Mouse (Mus musculus): ENCODE data around the gene Olfr1371. TPM values are rescaled to one million over a fixed set of nuclear protein-coding genes. Genes with fewer than 3 reads are reported as not detected.
A peak's percentile ranks its signal among the peaks of the same experiment; 100 is the strongest.

Gene Olfr1371
- polyA plus RNA-seq, 1 experiment from 2014 or later, result not detected

DNA sequence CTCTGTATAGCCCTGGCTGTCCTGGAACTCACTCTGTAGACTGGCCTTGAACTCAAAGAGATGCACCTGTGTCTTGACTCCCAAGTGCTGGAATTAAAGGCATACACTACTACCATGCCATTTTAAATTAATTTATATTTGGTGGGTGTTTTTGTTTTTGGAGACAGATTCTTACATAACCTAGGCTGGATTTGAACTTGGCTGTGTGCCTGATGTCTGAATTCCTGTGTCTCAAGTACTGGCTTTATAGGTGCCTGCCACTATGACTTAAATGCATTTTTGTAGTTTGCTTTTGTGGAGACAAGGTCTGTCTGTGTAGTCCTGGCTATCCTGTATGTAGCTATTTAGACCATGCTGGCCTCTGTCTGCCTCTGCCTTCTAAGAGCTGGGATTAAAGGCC lies 20.7 kb upstream of the Olfr1371 start:
- ATAC-seq, result no peak
- H3K9me3 ChIP-seq (replicated peaks), result no peaks in the 10 kb centered on the region
- peaks cover 39% of the 10 kb centered on the region for H3K36me3 ChIP-seq (ENCODE audit: poor library complexity, severe bottlenecking)
- H3K9ac ChIP-seq, result no peak overlapping the region
- peak overlapping the region; percentile 83 for H3K4me2 ChIP-seq
- no peak overlapping the region for H3K4me3 ChIP-seq
- H3K27ac ChIP-seq, result no peak overlapping the region
- peaks cover 30% of the 10 kb centered on the region for H3K4me1 ChIP-seq
- no peaks in the 10 kb centered on the region for H3K27me3 ChIP-seq

DNA sequence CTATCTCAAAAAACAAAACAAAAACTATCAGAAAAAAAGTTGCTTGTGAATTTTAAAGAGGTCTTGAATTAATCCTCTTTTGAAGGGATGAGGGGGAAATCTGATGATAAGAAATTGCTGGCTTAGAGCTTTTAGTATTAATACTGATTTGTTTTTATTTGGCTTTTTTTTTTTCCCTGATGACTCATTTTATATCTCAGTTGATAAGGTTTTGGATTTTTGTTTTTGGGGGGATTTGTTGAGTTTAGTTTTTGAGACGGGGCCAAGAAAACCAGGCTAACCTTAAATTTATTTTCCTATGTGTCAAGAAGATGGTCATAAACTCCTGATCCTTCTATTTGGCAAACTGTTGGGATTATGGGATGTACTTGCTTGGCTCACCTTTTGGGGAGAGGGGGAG lies 20.1 kb upstream of the Olfr1371 start:
- Histone ChIP-seq H3K4me2 (peak overlapping the region; percentile 83), H3K27ac (no peak overlapping the region), H3K9me3 (replicated peaks) (no peaks in the 10 kb centered on the region), H3K4me3 (peak overlapping the region; percentile 99; the same call in 1 of the 2 replicates), H3K4me1 (peaks cover 30% of the 10 kb centered on the region), H3K9ac (no peak overlapping the region; the same call in 1 of the 2 replicates), H3K27me3 (no peaks in the 10 kb centered on the region), H3K36me3 (ENCODE audit: poor library complexity, severe bottlenecking) (peaks cover 34% of the 10 kb centered on the region)
- 94% methylated on average over 1 of the region's 1 CpGs for WGBS
- no peak for ATAC-seq

DNA sequence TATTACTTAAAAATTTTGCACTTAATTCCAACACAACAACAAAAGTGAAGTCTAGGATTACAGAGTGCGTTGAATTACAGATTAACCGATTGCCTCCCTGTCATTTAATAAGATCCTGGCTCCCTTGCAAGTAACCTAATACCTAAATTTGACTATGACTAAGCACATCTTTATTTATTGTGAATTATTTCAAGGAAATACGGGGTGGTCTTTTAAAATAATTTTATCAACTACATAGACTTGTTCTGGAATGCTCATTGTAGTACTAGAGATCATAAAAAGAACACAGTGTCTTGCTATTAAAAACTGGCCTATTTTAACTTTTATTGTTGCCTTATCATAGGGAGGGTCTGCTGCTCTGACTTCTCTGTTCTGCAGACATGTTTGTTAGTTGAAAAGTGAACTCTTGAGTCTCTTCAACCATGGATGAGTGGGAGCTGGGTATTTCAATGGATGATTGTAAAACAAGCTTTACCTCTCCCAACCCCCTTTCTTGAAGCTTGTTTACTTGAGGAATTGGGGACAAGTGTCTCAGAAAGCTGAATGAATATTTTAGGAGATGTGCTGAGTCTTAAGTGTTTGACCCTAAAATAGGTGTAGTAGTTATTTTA lies 19.4 kb upstream of the Olfr1371 start:
- H3K4me3 ChIP-seq, result peak overlapping the region; percentile 99
- peaks cover 30% of the 10 kb centered on the region for H3K4me1 ChIP-seq
- H3K27ac ChIP-seq, result no peak overlapping the region
- H3K4me2 ChIP-seq, result peak overlapping the region; percentile 83
- H3K27me3 ChIP-seq, result no peaks in the 10 kb centered on the region
- H3K9me3 ChIP-seq (replicated peaks), result no peaks in the 10 kb centered on the region
- 35% methylated on average over 3 of the region's 3 CpGs for WGBS
- peak overlapping the region; percentile 99 for H3K9ac ChIP-seq
- peaks cover 27% of the 10 kb centered on the region for H3K36me3 ChIP-seq (ENCODE audit: poor library complexity, severe bottlenecking)
- no peak for ATAC-seq

DNA sequence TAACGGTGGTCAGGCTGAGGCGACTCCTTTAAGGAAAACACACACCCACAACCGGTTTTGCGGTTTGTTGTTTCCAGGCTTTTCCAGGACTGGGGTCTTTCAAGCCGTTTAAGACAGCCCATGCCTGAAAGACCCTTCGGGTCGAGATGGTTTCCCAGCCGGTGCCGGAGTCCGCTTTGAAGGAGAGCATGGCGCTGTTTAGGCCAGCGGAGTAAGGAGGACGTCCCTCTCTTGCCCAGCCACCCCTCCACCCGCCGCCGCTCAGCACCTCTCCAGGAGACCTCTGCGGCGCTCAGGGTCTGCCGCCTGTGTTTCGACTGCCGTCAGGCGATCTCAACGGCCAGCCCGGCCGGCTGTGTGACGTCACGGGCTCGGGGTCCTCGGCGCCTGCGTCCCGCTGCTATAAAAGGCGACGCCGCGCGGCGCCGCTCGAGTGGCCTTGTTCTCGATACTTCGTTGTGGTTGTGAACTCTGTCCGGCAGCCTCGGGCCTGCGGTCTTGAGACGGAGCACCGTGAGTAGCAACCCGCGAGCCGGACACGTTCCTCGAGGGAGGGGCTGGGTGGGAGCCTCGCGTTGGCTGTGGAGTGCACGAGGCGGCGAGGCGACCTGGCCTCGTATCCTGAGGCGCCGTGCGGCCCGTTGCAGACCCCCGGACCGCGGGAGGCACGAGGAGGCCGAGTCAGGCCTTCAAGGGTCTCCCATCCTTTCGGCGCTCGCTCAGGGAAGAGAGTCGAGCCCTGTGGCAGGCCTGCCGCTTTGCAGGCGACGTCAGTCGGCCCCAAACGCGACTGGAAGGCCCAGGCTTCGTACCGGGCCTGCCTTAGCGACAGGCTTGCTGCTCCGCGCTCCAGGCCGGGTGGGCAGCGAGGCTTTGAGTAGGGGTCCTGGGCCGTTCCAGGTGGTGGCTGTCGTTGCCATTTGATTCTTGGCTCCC lies 18.1 kb upstream of the Olfr1371 start, which contains the start of gene Skp1a:
Gene Skp1a, plus strand, starts transcription at position 390 of the 936 bp plus-strand sequence.
- peak within 1 kb of the TSS; percentile 99 for H3K4me3 ChIP-seq
- no peaks in the 10 kb centered on the region for H3K27me3 ChIP-seq
- H3K9ac ChIP-seq, result peak within 1 kb of the TSS; percentile 99
- WGBS, result under 1% methylated on average over 87 of the region's 87 CpGs
- H3K4me1 ChIP-seq, result peaks cover 30% of the 10 kb centered on the region
- H3K9me3 ChIP-seq (replicated peaks), result no peaks in the 10 kb centered on the region
- peak; percentile 93 for ATAC-seq
- H3K4me2 ChIP-seq, result peak within 1 kb of the TSS; percentile 83
- H3K36me3 ChIP-seq (ENCODE audit: poor library complexity, severe bottlenecking), result peaks cover 14% of the 10 kb centered on the region
- peak within 1 kb of the TSS; percentile 97 for H3K27ac ChIP-seq

DNA sequence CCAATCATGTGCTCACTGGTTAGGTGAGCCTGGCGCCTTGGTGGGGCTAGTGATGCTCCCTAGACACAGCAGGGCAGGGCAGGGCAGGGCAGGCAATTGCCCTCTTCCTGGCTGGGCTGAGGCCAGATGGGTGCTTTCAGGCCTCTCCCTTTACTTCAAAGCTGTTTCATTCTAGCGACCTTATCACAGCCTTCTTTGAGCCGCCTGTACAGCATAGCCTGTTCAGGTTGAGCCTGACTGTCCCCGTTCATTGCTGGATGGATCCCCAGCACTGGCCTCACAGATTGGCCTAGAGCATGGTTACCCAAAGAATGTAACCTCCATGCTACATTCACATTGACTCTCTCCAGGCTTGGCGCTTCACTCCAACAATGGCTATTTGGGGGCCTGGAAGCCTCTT lies 16.9 kb upstream of the Olfr1371 start:
- Histone ChIP-seq H3K4me2 (peak overlapping the region; percentile 83), H3K9me3 (replicated peaks) (no peaks in the 10 kb centered on the region), H3K4me1 (peaks cover 30% of the 10 kb centered on the region), H3K27ac (no peak overlapping the region), H3K36me3 (ENCODE audit: poor library complexity, severe bottlenecking) (peaks cover 2% of the 10 kb centered on the region), H3K27me3 (no peaks in the 10 kb centered on the region), H3K4me3 (peak overlapping the region; percentile 99), H3K9ac (peak overlapping the region; percentile 99; the same call in 1 of the 2 replicates)
- ATAC-seq, result no peak
- 62% methylated on average over 5 of the region's 5 CpGs for WGBS

DNA sequence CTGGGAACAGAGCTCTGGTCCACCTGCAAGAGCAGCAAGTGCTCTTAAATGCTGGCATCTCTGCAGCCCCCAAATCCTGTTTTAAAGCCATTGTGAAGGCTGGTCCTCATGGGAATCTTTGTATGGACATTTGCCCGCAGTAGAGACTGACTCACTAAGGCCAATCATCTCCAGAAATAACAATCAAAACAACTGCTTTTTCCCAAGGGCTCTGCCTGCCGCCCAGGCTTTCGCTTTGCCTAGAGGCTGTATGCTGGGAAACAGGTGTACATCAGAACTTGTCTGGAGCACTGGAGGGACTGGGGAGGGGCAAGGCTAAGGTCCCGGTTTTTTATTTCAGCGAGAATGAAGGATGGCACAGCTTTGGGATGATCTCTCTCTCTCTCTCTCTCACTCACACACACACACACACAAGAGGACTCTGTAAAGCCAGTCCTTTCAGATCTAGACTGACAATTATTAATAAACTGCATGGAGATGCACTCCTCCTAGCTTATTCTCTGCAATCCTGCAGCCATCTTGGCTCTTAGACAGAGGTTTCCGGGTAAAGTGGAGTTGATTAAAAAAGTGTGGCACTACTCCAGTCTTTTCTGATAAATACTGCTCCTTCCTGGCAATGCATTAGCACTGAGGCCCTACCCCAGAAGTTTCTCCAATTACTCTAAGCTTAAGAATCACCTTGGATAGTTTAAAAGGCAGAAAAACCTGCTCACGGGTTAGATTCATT lies 15.1 kb upstream of the Olfr1371 start:
- H3K27me3 ChIP-seq, result peaks cover 11% of the 10 kb centered on the region; the same call in 1 of the 2 replicates
- no peaks in the 10 kb centered on the region for H3K9me3 ChIP-seq (replicated peaks)
- H3K27ac ChIP-seq, result no peak overlapping the region
- 86% methylated on average over 7 of the region's 7 CpGs for WGBS
- no peak for ATAC-seq
- H3K4me2 ChIP-seq, result no peak overlapping the region
- peaks cover 21% of the 10 kb centered on the region for H3K4me1 ChIP-seq
- H3K36me3 ChIP-seq (ENCODE audit: poor library complexity, severe bottlenecking), result no peaks in the 10 kb centered on the region
- no peak overlapping the region for H3K9ac ChIP-seq
- H3K4me3 ChIP-seq, result no peak overlapping the region

DNA sequence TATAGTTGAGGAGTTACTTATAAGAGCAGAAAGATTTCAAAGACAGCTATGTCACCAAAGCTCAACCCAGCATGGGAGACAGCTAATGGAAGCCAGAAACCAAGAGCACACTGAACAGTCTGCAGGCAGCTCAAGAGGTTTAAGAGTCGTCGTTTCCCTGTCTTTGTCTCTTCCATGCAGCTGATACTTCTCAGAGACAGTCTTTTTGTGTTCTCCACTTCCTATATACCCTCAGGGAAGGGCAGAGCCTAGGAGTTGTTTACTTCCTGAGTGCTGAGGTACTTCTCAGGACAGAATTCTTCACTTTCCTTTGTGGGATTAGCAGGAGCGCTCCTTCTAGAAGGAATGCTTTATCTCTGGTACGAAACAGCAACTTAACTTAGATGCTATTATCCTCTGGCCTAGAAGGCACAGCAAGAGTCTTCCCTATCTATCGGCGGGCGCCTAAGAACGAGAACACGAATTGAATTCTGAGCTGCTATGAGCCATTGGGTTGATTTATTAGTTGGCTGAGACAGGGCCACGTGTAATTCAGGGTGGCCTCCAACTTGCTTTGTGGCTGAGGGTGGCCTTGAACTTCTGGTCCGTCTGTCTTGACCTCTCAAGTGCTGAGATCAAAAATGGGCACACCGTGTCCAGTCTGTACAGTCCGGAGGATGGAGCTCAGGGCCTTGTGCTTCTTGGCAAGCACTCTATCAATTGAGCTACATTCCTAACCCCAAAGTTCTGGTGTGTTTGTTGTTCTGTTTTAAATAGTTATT lies 13.9 kb upstream of the Olfr1371 start:
- Histone ChIP-seq H3K27ac (no peak overlapping the region), H3K4me2 (no peak overlapping the region), H3K9ac (no peak overlapping the region), H3K36me3 (ENCODE audit: poor library complexity, severe bottlenecking) (no peaks in the 10 kb centered on the region), H3K4me3 (no peak overlapping the region), H3K9me3 (replicated peaks) (no peaks in the 10 kb centered on the region), H3K4me1 (peaks cover 8% of the 10 kb centered on the region), H3K27me3 (peaks cover 13% of the 10 kb centered on the region; the same call in 1 of the 2 replicates)
- no peak for ATAC-seq
- WGBS, result 84% methylated on average over 13 of the region's 13 CpGs

DNA sequence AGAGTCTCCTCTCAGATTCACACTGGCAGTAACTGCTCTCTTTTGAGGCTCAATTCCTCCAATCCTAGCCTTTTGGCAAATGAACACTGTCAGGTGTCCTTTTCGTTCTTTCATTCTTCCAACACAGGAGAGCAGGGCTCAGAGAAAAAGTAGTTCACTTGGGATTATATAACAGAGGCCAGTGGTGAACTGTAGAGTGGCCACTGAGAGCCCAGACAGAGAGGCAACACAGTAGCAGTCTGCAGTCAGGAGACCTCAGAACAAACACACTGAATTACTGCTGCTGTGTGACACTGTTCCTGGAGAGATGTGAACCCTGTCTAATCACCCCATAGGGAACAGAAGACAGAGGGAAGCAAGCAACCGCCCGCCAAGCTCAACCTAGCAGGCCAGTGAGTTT lies 13.3 kb upstream of the Olfr1371 start:
- H3K4me3 ChIP-seq, result no peak overlapping the region
- 77% methylated on average over 3 of the region's 3 CpGs for WGBS
- H3K27me3 ChIP-seq, result peaks cover 13% of the 10 kb centered on the region; the same call in 1 of the 2 replicates
- no peaks in the 10 kb centered on the region for H3K9me3 ChIP-seq (replicated peaks)
- H3K36me3 ChIP-seq (ENCODE audit: poor library complexity, severe bottlenecking), result no peaks in the 10 kb centered on the region
- no peak overlapping the region for H3K4me2 ChIP-seq
- H3K4me1 ChIP-seq, result peaks cover 7% of the 10 kb centered on the region
- no peak for ATAC-seq
- no peak overlapping the region; the same call in 1 of the 2 replicates for H3K9ac ChIP-seq
- H3K27ac ChIP-seq, result no peak overlapping the region

DNA sequence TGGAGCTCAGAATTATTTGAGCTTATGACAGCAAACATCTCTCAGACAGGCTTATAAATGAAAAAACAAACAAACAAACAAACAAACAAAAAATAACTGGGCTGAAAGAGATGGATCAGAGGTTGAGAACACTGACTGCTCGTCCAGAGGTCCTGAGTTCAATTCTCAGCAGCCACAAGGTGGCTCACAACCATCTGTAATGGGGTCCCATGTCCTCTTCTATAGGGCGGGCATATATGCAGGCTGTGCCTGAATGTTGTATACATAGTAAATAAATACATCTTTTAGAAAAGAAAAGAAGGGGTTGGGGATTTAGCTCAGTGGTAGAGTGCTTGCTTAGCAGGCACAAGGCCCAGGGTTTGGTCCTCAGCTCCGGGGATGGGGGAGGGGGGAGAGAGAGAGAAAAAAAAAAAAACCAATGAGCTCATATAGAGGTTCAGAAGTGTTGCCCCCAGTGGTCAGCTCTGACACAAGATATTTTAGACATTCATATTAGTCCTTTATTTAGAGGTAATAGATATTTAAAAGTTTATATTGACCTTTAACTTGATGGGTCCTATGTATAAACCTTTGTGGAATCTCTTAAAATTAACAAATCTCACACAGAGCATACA lies 12.3 kb upstream of the Olfr1371 start:
- H3K27ac ChIP-seq, result no peak overlapping the region
- no peak overlapping the region for H3K4me2 ChIP-seq
- peaks cover 6% of the 10 kb centered on the region for H3K4me1 ChIP-seq
- 60% methylated on average over 3 of the region's 3 CpGs for WGBS
- peaks cover 13% of the 10 kb centered on the region; the same call in 1 of the 2 replicates for H3K27me3 ChIP-seq
- no peak overlapping the region for H3K4me3 ChIP-seq
- H3K9ac ChIP-seq, result no peak overlapping the region
- no peaks in the 10 kb centered on the region for H3K36me3 ChIP-seq (ENCODE audit: poor library complexity, severe bottlenecking)
- no peak for ATAC-seq
- H3K9me3 ChIP-seq (replicated peaks), result no peaks in the 10 kb centered on the region

DNA sequence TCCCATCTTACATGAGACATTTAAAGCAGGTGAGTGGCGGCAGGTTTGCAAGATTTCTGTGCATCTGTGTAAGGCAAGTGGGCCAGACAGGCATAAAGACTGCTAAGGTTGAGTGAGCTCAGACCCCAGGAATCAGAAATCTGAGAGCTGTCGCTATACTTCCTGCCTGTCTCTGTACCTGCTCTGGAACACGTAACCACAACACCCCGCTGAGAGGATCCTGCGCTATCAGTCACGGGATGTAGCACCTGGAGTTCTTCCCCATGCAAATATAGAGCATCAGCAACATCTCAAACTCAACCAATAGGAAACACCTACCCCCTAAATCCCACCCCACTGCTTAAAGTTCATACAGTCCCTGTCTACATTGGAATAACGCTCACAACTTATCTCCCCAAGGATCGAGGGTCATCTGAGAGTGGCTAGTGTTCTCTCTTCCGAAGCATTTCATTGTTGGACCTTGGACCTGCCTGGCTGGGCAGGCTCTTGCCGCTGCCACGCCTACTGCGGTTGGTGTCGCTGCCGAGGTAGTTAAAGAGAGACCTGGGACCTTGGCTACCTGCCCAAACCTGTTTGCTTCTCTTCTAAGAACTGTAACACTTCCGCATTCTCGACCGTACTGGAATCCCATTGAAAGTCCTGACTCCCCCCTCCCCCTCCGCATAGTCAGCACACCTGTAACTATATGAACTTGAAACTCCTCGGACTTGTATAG lies 10.3 kb upstream of the Olfr1371 start:
- Histone ChIP-seq H3K4me1 (no peaks in the 10 kb centered on the region), H3K4me3 (no peak overlapping the region), H3K27ac (no peak overlapping the region), H3K9ac (no peak overlapping the region), H3K36me3 (ENCODE audit: poor library complexity, severe bottlenecking) (no peaks in the 10 kb centered on the region), H3K27me3 (peaks cover 13% of the 10 kb centered on the region; the same call in 1 of the 2 replicates), H3K4me2 (no peak overlapping the region), H3K9me3 (replicated peaks) (no peaks in the 10 kb centered on the region)
- 18% methylated on average over 19 of the region's 19 CpGs for WGBS
- no peak for ATAC-seq

Measured in forebrain, embryonic 13.5 days (tissue).